Mouse (Mus musculus): ENCODE data around the gene Nat8f5. TPM values are rescaled to one million over a fixed set of nuclear protein-coding genes. Genes with fewer than 3 reads are reported as not detected.
"Not testable (repeated sequence)": the region's sequence is repeated elsewhere in the genome, so short reads cannot be mapped to it uniquely, and the experiment has no call there.

Gene Nat8f5
- polyA plus RNA-seq, 1 experiment from 2014 or later = not detected

GRCm38 (mm10) chr6:85831796-85832321 lies 11.1 kb upstream of the Nat8f5 start, which contains the start of gene Nat8:
Gene Nat8 (minus strand): TSS chr6:85832082.
- ATAC-seq (ENCODE audit: low read depth) (no peak), DNase-seq (ENCODE audit: low spot score) (no peak)
- H3K36me3 ChIP-seq (ENCODE audit: control insufficient read depth, insufficient read depth, low read length) = no peaks in the 10 kb centered on the region
- no peak within 1 kb of the TSS for H3K4me2 ChIP-seq (ENCODE audit: low read depth, low read length)
- no peaks in the 10 kb centered on the region for H3K4me1 ChIP-seq (ENCODE audit: control insufficient read depth, insufficient read depth, low read length)
- no peaks in the 10 kb centered on the region for H3K9me3 ChIP-seq (ENCODE audit: control insufficient read depth, low read length)
- no peak within 1 kb of the TSS for H3K4me3 ChIP-seq (ENCODE audit: low read depth, low read length)
- H3K27ac ChIP-seq (replicated peaks; ENCODE audit: low read depth, low read length) = no peak within 1 kb of the TSS
- 74% methylated on average over 7 of the region's 7 CpGs for WGBS
- H3K9ac ChIP-seq (ENCODE audit: low read depth, low read length) = no peak within 1 kb of the TSS
- H3K27me3 ChIP-seq (replicated peaks; ENCODE audit: control insufficient read depth, insufficient read depth, low read length) = no peaks in the 10 kb centered on the region

- 54% methylated on average over 1 of the region's 1 CpGs for WGBS
- Histone ChIP-seq H3K27ac (replicated peaks; ENCODE audit: low read depth, low read length) (no peak overlapping the region), H3K36me3 (ENCODE audit: control insufficient read depth, insufficient read depth, low read length) (no peaks in the 10 kb centered on the region), H3K4me1 (ENCODE audit: control insufficient read depth, insufficient read depth, low read length) (no peaks in the 10 kb centered on the region), H3K9ac (ENCODE audit: low read depth, low read length) (no peak overlapping the region), H3K4me3 (ENCODE audit: low read depth, low read length) (no peak overlapping the region), H3K9me3 (ENCODE audit: control insufficient read depth, low read length) (no peaks in the 10 kb centered on the region), H3K4me2 (ENCODE audit: low read depth, low read length) (no peak overlapping the region), H3K27me3 (replicated peaks; ENCODE audit: control insufficient read depth, insufficient read depth, low read length) (no peaks in the 10 kb centered on the region)
- ATAC-seq (ENCODE audit: low read depth) (no peak), DNase-seq (ENCODE audit: low spot score) (no peak)
These were observed 8.7 kb upstream of the Nat8f5 start for GRCm38 (mm10) chr6:85829462-85829861.

- WGBS = 87% methylated on average over 2 of the region's 2 CpGs
- H3K4me3 ChIP-seq (ENCODE audit: low read depth, low read length) = no peak overlapping the region
- DNase-seq (ENCODE audit: low spot score) = no peak
These were observed 5.1 kb upstream of the Nat8f5 start for GRCm38 (mm10) chr6:85825886-85826285.

GRCm38 (mm10) chr6:85823382-85824090 lies 2.8 kb upstream of the Nat8f5 start:
- no peak overlapping the region for H3K4me3 ChIP-seq (ENCODE audit: low read depth, low read length)
- H3K27ac ChIP-seq (replicated peaks; ENCODE audit: low read depth, low read length) = no peak overlapping the region
- 89% methylated on average over 1 of the region's 1 CpGs for WGBS
- H3K9ac ChIP-seq (ENCODE audit: low read depth, low read length) = no peak overlapping the region
- no peak for DNase-seq (ENCODE audit: low spot score)
- no peaks in the 10 kb centered on the region for H3K4me1 ChIP-seq (ENCODE audit: control insufficient read depth, insufficient read depth, low read length)
- H3K4me2 ChIP-seq (ENCODE audit: low read depth, low read length) = no peak overlapping the region
- no peaks in the 10 kb centered on the region for H3K36me3 ChIP-seq (ENCODE audit: control insufficient read depth, insufficient read depth, low read length)
- no peak for ATAC-seq (ENCODE audit: low read depth)
- no peaks in the 10 kb centered on the region for H3K27me3 ChIP-seq (replicated peaks; ENCODE audit: control insufficient read depth, insufficient read depth, low read length)
- no peaks in the 10 kb centered on the region for H3K9me3 ChIP-seq (ENCODE audit: control insufficient read depth, low read length)

More at GRCm38 (mm10) chr6:85825886-85826285, 5.1 kb upstream of the Nat8f5 start:
- Histone ChIP-seq H3K4me2 (ENCODE audit: low read depth, low read length) (no peak overlapping the region), H3K27me3 (replicated peaks; ENCODE audit: control insufficient read depth, insufficient read depth, low read length) (no peaks in the 10 kb centered on the region), H3K36me3 (ENCODE audit: control insufficient read depth, insufficient read depth, low read length) (no peaks in the 10 kb centered on the region), H3K9ac (ENCODE audit: low read depth, low read length) (no peak overlapping the region), H3K9me3 (ENCODE audit: control insufficient read depth, low read length) (no peaks in the 10 kb centered on the region), H3K4me1 (ENCODE audit: control insufficient read depth, insufficient read depth, low read length) (no peaks in the 10 kb centered on the region), H3K27ac (replicated peaks; ENCODE audit: low read depth, low read length) (no peak overlapping the region)
- ATAC-seq (ENCODE audit: low read depth) = no peak

- ATAC-seq (ENCODE audit: low read depth) (no peak), DNase-seq (ENCODE audit: low spot score) (no peak)
- Histone ChIP-seq H3K4me2 (ENCODE audit: low read depth, low read length) (no peak overlapping the region), H3K36me3 (ENCODE audit: control insufficient read depth, insufficient read depth, low read length) (no peaks in the 10 kb centered on the region), H3K4me1 (ENCODE audit: control insufficient read depth, insufficient read depth, low read length) (no peaks in the 10 kb centered on the region), H3K27me3 (replicated peaks; ENCODE audit: control insufficient read depth, insufficient read depth, low read length) (no peaks in the 10 kb centered on the region), H3K9ac (ENCODE audit: low read depth, low read length) (no peak overlapping the region), H3K9me3 (ENCODE audit: control insufficient read depth, low read length) (no peaks in the 10 kb centered on the region), H3K27ac (replicated peaks; ENCODE audit: low read depth, low read length) (no peak overlapping the region), H3K4me3 (ENCODE audit: low read depth, low read length) (no peak overlapping the region)
- WGBS = 85% methylated on average over 4 of the region's 4 CpGs
These were observed 1.5 kb upstream of the Nat8f5 start for GRCm38 (mm10) chr6:85822286-85822685.

GRCm38 (mm10) chr6:85818338-85818737 lies 2.4 kb downstream of the Nat8f5 start:
- Histone ChIP-seq H3K4me1 (ENCODE audit: control insufficient read depth, insufficient read depth, low read length) (no peaks in the 10 kb centered on the region), H3K4me2 (ENCODE audit: low read depth, low read length) (no peak overlapping the region), H3K4me3 (ENCODE audit: low read depth, low read length) (no peak overlapping the region), H3K9me3 (ENCODE audit: control insufficient read depth, low read length) (no peaks in the 10 kb centered on the region), H3K36me3 (ENCODE audit: control insufficient read depth, insufficient read depth, low read length) (no peaks in the 10 kb centered on the region), H3K27ac (replicated peaks; ENCODE audit: low read depth, low read length) (no peak overlapping the region), H3K27me3 (replicated peaks; ENCODE audit: control insufficient read depth, insufficient read depth, low read length) (no peaks in the 10 kb centered on the region), H3K9ac (ENCODE audit: low read depth, low read length) (no peak overlapping the region)
- ATAC-seq (ENCODE audit: low read depth) (no peak), DNase-seq (ENCODE audit: low spot score) (no peak)
- WGBS = 43% methylated on average over 1 of the region's 1 CpGs

- no peak for DNase-seq (ENCODE audit: low spot score)
- H3K4me3 ChIP-seq (ENCODE audit: low read depth, low read length) = no peak overlapping the region
- WGBS = 85% methylated on average over 2 of the region's 2 CpGs
These were observed 7.4 kb downstream of the Nat8f5 start for GRCm38 (mm10) chr6:85813339-85813738.

GRCm38 (mm10) chr6:85810942-85811537 lies 9.7 kb downstream of the Nat8f5 start:
- DNase-seq (ENCODE audit: low spot score); ATAC-seq (ENCODE audit: low read depth): not testable (repeated sequence)
- WGBS = 63% methylated on average over 2 of the region's 3 CpGs

More at GRCm38 (mm10) chr6:85813339-85813738, 7.4 kb downstream of the Nat8f5 start:
- no peaks in the 10 kb centered on the region for H3K27me3 ChIP-seq (replicated peaks; ENCODE audit: control insufficient read depth, insufficient read depth, low read length)
- no peak for ATAC-seq (ENCODE audit: low read depth)
- no peak overlapping the region for H3K9ac ChIP-seq (ENCODE audit: low read depth, low read length)
- H3K36me3 ChIP-seq (ENCODE audit: control insufficient read depth, insufficient read depth, low read length) = no peaks in the 10 kb centered on the region
- H3K27ac ChIP-seq (replicated peaks; ENCODE audit: low read depth, low read length) = no peak overlapping the region
- H3K9me3 ChIP-seq (ENCODE audit: control insufficient read depth, low read length) = no peaks in the 10 kb centered on the region
- no peaks in the 10 kb centered on the region for H3K4me1 ChIP-seq (ENCODE audit: control insufficient read depth, insufficient read depth, low read length)
- H3K4me2 ChIP-seq (ENCODE audit: low read depth, low read length) = no peak overlapping the region

More at GRCm38 (mm10) chr6:85810942-85811537, 9.7 kb downstream of the Nat8f5 start:
- H3K9me3 ChIP-seq (ENCODE audit: control insufficient read depth, low read length); H3K27ac ChIP-seq (replicated peaks; ENCODE audit: low read depth, low read length); H3K36me3 ChIP-seq (ENCODE audit: control insufficient read depth, insufficient read depth, low read length); H3K4me1 ChIP-seq (ENCODE audit: control insufficient read depth, insufficient read depth, low read length); H3K9ac ChIP-seq (ENCODE audit: low read depth, low read length); H3K27me3 ChIP-seq (replicated peaks; ENCODE audit: control insufficient read depth, insufficient read depth, low read length); H3K4me2 ChIP-seq (ENCODE audit: low read depth, low read length); H3K4me3 ChIP-seq (ENCODE audit: low read depth, low read length): not testable (repeated sequence)
